Mouse (Mus musculus): ENCODE measurements at regions not wholly inside any gene's neighbourhood (a gene's known extent, or its start where the extent isn't known, plus 50 kb on each side); places are given as distances from the start of the nearest gene placed in this dataset.

DNA sequence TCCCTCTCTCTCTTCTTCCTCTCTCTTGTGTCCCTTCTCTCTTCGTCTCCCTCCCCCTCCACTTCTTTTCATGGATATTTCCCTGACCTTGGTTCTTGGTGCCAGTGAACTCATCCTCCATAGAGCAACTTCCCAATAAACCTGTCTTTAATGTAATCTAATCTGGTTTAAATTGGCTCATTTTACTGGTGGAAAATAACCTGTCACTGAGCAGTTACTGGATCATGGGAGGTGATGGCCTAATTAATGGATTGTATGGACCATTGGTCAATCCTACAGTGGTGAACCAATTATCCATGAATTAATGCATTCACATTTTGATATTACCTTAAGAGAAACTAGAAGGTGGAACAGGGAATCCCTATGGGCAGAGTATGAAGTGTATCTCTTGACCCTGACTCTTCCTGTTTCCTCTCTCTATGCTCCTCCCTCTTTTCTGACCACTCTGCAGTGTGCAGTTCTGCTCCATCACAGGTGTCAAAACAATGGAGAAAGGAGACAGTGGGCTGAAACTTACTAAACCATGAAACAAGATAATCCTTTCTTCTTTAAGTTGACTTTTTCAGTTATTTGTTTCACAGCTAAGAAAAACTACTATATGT, 187.5 kb upstream of the Arrdc3 start:
- no peak for TF ChIP-seq CTCF (IDR thresholded peaks at IDR 0.05; ENCODE audit: low read depth, low read length)
- TF ChIP-seq EP300 (IDR thresholded peaks at IDR 0.05; ENCODE audit: insufficient read depth, low read depth, low read length), result no peak
- TF ChIP-seq POLR2A (IDR thresholded peaks at IDR 0.05; ENCODE audit: insufficient read depth, low read length), result no peak

Measured in ES-Bruce4 (cell line).